Mouse (Mus musculus) gastrocnemius, postnatal 25 days (tissue): ENCODE data around the gene Nrros. TPM values are rescaled to one million over a fixed set of nuclear protein-coding genes. Genes with fewer than 3 reads are reported as not detected.
"Not testable (repeated sequence)": the region's sequence is repeated elsewhere in the genome, so short reads cannot be mapped to it uniquely, and the experiment has no call there.

Source experiments
- DNase-seq: peaks from one replicate; pipeline ENCODE4 v3.0.0; 2022
- total RNA-seq, 2 experiments: library from RNA; stranded (reverse); gene quantifications; 1 replicate in 1 of 2; 2 replicates in 1 of 2; pipeline ENCODE4 v1.2.3; 2021

The Nrros gene
- total RNA-seq, 2 experiments from 2014 or later = 1.9 to 2.5 TPM

DNA sequence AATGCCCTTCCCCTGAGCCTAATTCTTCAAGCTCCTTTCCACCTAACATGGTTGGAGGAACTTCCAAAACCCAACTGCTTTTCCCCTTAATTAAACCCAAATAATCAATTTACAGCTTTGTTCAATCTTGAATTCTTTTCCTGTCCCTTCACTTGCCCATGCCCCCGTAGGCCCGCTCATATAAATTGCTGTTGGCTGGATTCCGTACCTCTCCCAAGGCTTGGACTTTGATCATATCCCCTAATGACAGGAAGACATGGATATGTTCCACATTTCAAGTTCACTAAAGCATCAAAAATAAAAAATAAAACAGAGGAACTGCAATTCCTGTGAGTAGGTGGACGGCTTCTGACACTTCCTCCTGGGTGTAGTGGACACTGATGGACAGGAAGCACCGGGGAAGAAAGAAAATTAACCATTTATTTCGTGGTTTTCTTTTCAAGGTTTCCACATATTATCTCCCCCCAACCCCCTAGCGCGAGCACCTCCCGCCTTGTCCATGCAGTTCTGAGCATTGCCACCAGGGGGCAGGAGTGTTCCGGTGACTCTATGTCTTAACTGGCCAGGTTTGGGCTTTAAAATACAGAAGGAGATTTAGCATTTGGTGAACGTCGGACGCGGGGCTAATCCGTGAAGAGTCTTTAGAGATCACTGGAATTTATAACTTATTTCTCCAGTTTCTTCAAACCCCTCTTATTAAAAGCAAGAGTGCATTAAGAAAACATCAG lies 50.3 kb downstream of the Nrros start:
- DNase-seq = peak; percentile 51

DNA sequence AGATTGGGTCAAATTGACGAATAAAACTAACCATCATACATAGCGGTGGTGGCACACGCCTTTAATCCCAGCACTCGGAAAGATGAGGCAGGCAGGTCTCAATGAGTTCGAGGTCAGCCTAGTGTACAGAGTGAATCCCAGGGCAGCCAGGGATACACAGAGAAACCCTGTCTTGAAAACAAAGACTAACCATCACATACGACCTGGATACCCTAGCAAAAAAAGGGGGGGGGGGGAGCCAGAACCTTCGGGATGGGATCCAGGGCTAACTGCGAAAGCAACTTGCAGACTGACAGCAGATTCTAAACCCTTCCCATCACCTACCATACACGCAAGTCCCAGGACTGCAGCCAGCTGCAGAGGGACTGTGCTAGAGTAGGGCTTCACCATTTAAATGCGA lies 51.0 kb downstream of the Nrros start:
- no peak for DNase-seq

DNA sequence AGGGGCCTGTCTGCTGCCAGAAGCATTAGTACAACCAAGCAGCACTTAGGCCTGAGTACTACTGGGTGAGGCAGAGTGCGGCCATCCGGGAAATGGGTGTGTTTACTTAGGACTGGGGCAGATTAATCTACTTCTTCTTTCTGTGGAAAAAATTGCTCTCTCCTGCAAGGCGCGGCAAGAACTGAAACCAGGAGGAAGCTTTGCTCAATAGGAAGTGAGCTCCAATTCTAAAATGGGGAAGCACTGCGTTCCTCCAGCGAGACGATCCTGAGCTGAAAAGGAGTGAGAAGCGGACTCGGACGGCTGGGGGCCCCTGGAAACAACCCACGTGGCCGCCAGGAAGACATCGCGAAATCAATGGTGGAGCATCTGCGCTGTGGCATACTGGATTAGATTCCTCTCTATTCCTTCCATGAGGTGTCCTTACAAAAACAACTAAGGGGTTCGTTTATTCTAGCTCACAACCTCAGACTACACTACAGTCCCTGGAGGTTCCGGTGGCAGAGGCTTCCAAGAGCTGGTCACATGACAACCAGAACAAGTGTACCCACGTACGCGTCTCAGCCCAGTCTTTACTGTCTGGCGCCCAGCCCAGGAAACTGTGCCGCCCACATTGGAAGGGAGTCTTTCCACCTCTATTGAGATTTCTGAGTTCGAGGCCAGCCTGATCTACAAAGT lies 51.7 kb downstream of the Nrros start:
- peak; percentile 41 for DNase-seq

DNA sequence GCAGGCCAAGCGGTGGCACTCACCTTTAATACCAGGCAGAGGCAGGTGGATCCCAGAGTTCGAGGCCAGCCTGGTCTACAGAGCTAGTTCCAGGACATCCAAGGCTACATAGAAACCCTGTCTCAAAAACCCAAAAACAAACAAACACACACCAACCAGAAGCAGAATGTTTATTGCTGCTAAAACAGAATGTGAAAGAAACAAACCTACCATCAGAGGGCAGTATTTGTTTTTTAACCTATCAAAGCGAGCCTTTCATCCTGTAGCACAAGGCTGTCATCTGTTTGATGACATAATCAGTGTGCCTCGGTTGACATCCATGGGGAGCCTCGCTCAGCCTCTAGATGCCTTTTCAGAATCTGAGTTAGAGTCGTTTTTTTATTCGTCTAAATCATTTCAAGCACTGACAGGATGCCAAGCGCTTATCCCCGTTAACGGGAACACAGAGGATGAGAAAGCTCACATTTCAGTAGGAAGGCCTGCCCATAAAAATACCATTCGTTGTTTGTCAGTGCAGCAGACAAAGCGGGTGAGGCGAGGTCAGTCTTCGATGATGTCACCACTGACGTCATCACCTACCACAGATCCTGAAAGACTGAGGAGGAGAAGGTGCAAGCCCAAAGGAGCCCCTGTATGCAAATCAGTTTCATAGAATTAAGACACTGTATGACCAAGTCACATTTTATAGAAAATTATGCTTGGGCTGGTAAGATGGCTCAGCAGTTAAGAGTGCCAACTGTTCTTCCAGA lies 54.3 kb downstream of the Nrros start:
- DNase-seq = no peak

DNA sequence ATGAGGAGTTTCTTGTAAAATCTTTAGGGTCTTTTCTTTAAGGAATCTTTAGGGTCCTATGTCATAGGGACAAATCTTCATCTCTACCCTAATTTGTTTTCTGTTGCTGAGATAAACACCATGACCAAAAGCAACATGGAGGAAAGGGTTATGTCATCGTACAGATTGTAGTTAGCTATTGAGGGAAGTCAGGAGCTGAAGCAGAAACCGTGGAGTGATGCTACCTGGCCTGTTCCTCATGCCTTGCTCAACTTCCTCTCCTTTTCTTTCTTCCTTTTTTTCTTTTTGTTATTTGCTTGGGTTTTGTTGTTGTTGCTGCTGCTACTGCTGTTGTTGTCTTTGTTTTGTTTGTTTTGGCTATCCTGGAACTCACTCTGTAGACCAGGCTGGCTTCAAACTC lies 56.8 kb downstream of the Nrros start:
- DNase-seq = no peak

DNA sequence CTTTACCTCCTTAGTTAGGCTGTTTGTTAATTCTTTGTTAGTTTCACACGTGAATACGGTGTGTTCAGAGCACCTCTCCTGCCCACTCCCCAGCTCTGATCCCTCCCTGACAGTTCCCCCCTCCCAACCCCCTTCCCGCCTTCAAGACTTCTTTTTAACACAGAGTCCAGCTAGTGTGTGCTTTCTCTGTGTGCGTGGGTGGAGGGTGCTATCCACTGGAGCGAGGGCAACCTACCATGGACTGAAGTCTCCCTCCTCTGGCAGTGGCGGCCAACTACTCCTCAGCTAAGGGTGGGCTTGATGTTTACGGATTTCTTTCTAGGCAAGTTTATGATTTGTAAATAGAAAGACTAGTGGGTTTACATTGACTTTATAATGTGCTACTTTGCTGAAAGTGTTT lies 57.2 kb downstream of the Nrros start:
- no peak for DNase-seq

DNA sequence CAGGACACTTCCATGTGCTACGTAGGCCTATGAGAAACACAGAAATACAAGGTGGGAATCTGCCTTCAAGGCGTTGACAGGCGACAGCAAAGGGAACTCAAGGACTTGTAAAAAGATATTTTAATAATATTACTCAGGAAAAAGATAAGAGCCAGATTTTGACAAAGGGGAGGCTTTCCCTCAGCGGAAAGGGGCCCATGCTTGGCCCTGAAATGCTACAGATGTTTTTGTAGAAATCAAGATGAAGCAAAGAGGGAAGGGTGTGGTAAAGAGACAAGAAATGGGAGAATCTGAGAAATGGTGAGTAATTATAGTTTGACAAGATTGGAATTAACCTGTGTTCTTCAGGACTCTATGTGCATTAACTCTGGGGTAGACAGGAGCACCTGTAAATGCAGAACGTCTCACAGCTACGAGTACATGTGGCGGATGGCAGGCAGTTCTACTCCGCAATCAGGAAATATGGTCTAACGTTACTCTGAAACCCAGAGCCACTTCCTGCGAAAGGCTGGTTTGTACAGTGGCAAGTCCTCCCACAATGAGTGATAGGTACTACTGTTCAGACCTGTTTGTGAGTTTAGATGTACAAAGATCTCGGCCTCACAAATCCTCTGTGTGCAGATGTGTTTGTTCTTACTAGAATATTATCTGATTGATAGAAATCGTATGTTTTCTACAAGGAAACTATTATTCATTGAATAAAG lies 57.9 kb downstream of the Nrros start:
- no peak for DNase-seq

DNA sequence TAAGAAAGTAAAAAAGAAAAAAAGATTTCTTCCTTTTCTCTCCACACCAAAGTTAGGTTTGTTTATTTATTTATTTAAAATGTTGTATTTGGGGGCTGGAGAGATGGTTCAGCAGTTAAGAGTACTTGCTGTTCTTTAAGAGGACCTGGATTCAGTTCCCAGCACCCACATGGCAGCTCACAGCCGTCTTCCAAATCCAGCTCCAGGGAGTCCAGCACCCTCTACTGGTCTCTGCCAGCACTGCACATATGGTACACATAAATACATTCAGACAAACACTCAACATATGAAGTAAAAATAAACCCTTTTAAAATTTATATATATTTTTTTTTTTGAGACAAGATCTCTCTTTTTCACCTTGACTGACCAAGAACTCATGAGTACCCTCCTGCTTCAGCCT lies 59.7 kb downstream of the Nrros start:
- DNase-seq = no peak

DNA sequence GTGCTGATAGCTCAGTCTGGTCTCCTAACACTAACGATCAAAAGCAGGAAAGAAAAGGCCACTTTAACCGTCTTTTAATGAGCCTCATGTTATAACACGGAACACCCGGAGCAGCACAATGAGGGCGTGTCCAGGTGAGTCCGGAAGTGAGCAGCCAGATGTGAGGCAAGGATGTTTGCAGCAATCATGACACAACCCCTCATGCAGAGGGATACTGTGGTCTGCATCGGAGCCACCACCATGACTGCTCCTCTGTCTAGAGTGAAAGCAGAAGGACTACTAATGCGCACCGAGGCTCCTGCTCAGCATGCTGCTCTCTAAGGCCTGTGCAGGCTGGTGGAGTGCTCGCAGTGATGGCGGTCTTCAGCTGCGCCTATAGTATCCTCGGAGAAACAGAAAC lies 63.1 kb downstream of the Nrros start:
- DNase-seq = no peak

DNA sequence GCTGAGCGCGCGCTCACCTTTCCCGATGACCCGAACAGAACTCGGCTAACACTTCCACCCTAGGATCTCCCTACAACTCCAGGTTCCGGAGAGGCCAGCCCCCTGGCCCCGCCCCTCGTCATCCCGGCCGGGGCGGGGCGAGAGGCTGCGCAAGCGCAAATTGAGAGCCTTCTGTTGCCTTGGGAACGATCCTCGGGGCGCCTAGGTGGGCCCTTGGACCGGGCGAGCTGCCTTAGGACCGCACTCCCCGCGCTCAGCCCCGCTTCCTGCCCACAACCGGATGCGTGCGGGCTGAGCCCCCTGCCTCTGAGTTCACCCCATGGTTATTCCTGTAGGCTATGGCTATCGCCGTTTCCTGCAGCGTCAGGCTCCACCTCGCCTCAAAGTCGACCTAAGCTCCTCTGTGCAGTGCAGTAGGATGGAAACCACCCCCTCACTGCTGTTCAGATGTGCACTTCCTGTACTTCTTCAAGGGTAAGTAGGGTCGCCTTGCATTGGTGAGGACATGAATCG lies 65.7 kb downstream of the Nrros start, which contains the start of the genes Pigx and Cep19:
Pigx (minus strand) TSS at position 103 of the 513 bp plus-strand sequence.
Cep19 (plus strand) TSS at position 163 of the 513 bp plus-strand sequence.
- peak; percentile 90 for DNase-seq

DNA sequence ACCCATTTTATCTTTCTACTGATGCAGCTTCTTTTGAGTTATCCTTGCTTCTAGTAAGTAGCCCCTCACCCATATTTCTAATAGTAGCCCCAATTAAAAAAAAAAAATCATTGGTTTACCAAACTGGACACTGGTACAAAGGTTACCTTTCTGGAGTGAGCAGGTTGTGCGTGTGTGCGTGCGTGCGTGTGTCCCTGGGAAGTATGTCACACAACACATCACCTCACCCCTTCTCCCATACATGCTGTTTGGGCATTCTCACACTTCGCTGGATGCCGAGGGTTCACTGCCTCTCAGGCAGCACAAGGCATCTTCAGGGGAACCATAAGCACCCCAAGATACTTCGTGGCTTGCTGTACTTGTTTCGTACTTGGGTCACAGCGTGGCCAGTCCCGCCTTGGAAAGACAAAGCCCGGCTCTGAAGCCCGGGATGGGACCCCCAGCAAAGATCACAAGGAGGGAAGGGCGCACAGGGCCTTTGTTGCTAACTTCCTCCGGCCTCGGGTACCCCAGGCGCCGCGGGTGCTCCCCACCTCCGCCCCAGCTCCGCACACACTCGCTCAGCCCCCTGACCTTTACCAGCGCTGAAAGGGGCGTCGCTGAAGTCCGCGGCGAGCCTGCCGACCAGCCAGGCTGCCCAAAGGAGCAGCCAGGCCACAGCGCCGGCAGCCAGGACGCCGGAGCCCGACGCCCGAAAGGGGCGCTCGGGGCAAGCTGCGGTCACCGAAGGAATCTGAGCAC lies 66.3 kb downstream of the Nrros start:
- no peak for DNase-seq

DNA sequence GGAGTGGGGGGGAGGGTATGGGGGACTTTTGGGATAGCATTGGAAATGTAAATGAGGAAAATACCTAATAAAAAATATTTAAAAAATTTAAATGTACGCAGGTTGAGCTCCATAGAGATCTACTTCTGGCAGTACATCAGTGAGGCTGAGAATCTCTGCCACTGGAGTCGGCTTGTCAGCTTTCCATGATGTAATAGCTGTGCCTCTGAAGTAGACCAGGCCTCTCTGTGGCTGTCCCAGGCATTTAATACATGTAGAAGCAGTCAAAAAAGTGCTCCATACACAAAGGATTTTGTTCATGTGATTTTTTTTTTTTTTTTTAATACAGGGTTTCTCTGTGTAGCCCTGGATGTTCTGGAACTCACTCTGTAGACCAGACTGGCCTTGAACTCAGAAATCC lies 67.6 kb downstream of the Nrros start:
- DNase-seq = not testable (repeated sequence)

Other genes with a start within 250 kb of the Nrros start
- 1 to 10 TPM in 1 of 2 experiments, under 1 TPM in 1; 0.87 to 2.3 TPM for gene Pigz, start 231.7 kb downstream of the Nrros start, total RNA-seq
- gene 0610012G03Rik, start 217.1 kb downstream of the Nrros start, total RNA-seq = 10 to 100 TPM; 51.0 to 53.6 TPM
- gene Ncbp2, start 217.1 kb downstream of the Nrros start, total RNA-seq = 10 to 100 TPM; 14.5 to 15.3 TPM
- 10 to 100 TPM; 11.0 to 11.6 TPM for gene Senp5, start 162.3 kb downstream of the Nrros start, total RNA-seq
- gene Pak2, start 86.3 kb downstream of the Nrros start, total RNA-seq = 10 to 100 TPM; 13.8 to 14.7 TPM
- 10 to 100 TPM; 12.6 to 14.0 TPM for gene Pigx, start 65.9 kb downstream of the Nrros start, total RNA-seq
- 1 to 10 TPM; 7.7 to 7.9 TPM for gene Cep19, start 65.8 kb downstream of the Nrros start, total RNA-seq
- not detected for gene Bex6, start 14.2 kb upstream of the Nrros start, total RNA-seq
- gene Fbxo45, start 81.6 kb upstream of the Nrros start, total RNA-seq = 10 to 100 TPM; 13.8 to 13.9 TPM
- gene Wdr53, start 81.6 kb upstream of the Nrros start, total RNA-seq = 1 to 10 TPM; 5.2 TPM
- 10 to 100 TPM; 48.0 to 55.0 TPM for gene Smco1, start 105.9 kb upstream of the Nrros start, total RNA-seq
- 10 to 100 TPM in 1 of 2 experiments, 1 to 10 TPM in 1; 9.8 to 10.5 TPM for gene Rnf168, start 111.9 kb upstream of the Nrros start, total RNA-seq
- gene Ubxn7, start 166.7 kb upstream of the Nrros start, total RNA-seq = 10 to 100 TPM; 13.0 to 16.2 TPM
- gene Tm4sf19, start 234.9 kb upstream of the Nrros start, total RNA-seq = not detected